Mouse (Mus musculus) adrenal gland, postnatal 14 days (tissue): Measurements from ENCODE around the gene Vmn2r40. TPM values are rescaled to one million over a fixed set of nuclear protein-coding genes. Genes with fewer than 3 reads are reported as not detected.
"Not testable (repeated sequence)": the region's sequence is repeated elsewhere in the genome, so short reads cannot be mapped to it uniquely, and the experiment has no call there.

ENCODE experiments used
- DNase-seq: peaks from one replicate; pipeline ENCODE4 v3.0.0; 2021; ENCODE audit warnings: mixed read lengths
- long read RNA-seq, 2 experiments: library from polyadenylated mRNA; stranded (forward); transcript quantifications; one replicate each; pipeline ENCODE4 v2.0.0; 2021
- total RNA-seq: library from RNA; stranded (reverse); gene quantifications from 2 replicates; pipeline ENCODE4 v1.2.3, GENCODE M21; 2021

Vmn2r40 gene
- not detected in 2 replicates for total RNA-seq
- long read RNA-seq, experiment 1 = 0 reads
- long read RNA-seq, experiment 2 = 0 reads

GRCm38 (mm10) chr7:8931335-8931734, at the start of gene Vmn2r40:
Vmn2r40 (minus strand) TSS chr7:8931435.
- DNase-seq = not testable (repeated sequence)

Other genes with a start within 250 kb of the Vmn2r40 start
- gene Vmn2r39, start 99.4 kb upstream of the Vmn2r40 start, total RNA-seq = not detected in 2 replicates
- not detected in 2 replicates for gene Vmn2r38, start 166.4 kb upstream of the Vmn2r40 start, total RNA-seq